Mouse (Mus musculus) lung, adult 2 months (tissue): ENCODE measurements around the gene Olfr1340. TPM values are rescaled to one million over a fixed set of nuclear protein-coding genes. Genes with fewer than 3 reads are reported as not detected.

Experiments
- DNase-seq: peaks from one replicate; pipeline ENCODE4 v3.0.0; 2022
- H3K4me1 ChIP-seq: fragments of 200-500 bp; 2 replicates; pipeline ENCODE4 v1.6.1; 2011; ENCODE audit warnings: low read length; ENCODE audit not compliant: control insufficient read depth, insufficient read depth
- H3K4me3 ChIP-seq: fragments of 200-500 bp; replicated peaks from 2 replicates; pipeline ENCODE3; 2011; ENCODE audit warnings: low read depth, mild to moderate bottlenecking, control low read depth, low read length; ENCODE audit errors: extremely low read depth
- CTCF ChIP-seq: fragments of 200-500 bp; IDR thresholded peaks from 2 replicates; pipeline ENCODE4 v1.5.1; 2011; ENCODE audit warnings: mild to moderate bottlenecking, low read length, control low read depth; ENCODE audit not compliant: insufficient read depth
- POLR2A ChIP-seq: fragments of 200-500 bp; IDR thresholded peaks from 2 replicates; pipeline ENCODE4 v1.6.1; 2011; ENCODE audit warnings: low read depth, mild to moderate bottlenecking, control low read depth, low read length, borderline replicate concordance; ENCODE audit errors: extremely low read depth
- WGBS: fragments of 180-500 bp; shearing (Covaris S2); methylation state at CpG from one replicate; pipeline ENCODE4 v1.1.7; 2018; 5-methylcytosine and 5-hydroxymethylcytosine counted together
- polyA plus RNA-seq: library from polyadenylated mRNA; depleted of rRNA; stranded (reverse); fragments of >200 nt; gene quantifications from 2 replicates; pipeline ENCODE4 v1.2.3, GENCODE M21; 2012; rRNA removed

Olfr1340 gene
- not detected in 2 replicates for polyA plus RNA-seq

DNA sequence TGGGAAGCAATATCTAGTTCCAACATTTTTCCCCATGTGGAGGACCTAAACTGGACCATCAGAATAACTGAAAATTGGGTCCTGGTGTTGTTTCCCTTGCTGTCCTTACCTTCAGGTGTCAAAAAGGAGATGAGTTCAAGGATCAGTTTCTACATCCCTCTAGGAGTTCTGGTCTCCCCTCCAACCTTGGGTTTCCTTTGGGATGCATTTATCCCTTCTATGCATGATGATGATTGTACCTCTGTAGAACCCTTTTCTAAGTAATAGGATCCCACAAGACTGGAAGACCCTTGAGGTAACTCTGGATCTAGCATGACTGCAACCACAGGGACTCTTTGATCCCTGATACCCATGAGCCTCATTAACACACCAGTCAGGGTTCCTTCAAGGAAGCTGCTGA lies at the start of gene Olfr1340:
Gene Olfr1340, plus strand, starts transcription at position 301 of the 400 bp plus-strand sequence.
- Histone ChIP-seq H3K4me3 (no peak within 1 kb of the TSS), H3K4me1 (no peaks in the 10 kb centered on the region)
- DNase-seq, result no peak
- TF ChIP-seq POLR2A (no peak), CTCF (no peak)

GRCm38 (mm10) chr4:118687086-118687485 lies 32.9 kb upstream of the Olfr1340 start:
- whole genome bisulfite sequencing, result 30% methylated on average over 2 of the region's 2 CpGs
- H3K4me1 ChIP-seq, result no peaks in the 10 kb centered on the region
- TF ChIP-seq POLR2A (no peak), CTCF (no peak)
- no peak overlapping the region for H3K4me3 ChIP-seq
- DNase-seq, result no peak

DNA sequence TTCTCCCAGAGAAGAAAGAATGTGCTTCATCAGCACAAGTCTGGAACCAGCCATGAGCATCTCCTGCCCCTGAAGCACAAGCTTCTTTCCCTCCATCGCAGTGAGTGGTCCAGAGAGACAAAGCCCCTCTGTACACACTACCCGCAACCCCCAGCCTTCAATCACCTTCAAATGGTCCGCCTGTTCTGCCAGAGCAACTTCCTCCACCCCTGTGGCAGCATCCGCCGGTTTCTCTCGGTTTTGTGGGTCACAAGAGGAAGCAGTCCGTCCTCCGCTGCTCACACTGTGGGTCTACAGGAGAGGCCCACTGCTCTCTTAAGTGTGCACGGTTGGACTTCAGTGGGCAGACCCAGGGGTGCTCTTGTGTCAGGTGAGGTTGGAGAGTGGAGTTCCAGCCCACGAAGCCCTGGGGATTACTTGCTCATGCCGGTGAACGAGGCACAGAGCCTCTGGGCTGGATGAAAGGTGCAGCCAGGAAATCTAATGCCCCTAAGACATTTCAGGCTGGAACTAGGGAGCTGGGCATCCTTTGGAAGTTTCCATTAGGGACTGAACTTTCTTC lies 27.4 kb upstream of the Olfr1340 start, which contains the start of gene Olfr1342:
Gene Olfr1342, minus strand, starts transcription at position 345 of the 562 bp plus-strand sequence.
- Histone ChIP-seq H3K4me3 (no peak within 1 kb of the TSS), H3K4me1 (no peaks in the 10 kb centered on the region)
- no peak for DNase-seq
- 35% methylated on average over 12 of the region's 12 CpGs for WGBS
- TF ChIP-seq CTCF, result no peak
- no peak for TF ChIP-seq POLR2A

DNA sequence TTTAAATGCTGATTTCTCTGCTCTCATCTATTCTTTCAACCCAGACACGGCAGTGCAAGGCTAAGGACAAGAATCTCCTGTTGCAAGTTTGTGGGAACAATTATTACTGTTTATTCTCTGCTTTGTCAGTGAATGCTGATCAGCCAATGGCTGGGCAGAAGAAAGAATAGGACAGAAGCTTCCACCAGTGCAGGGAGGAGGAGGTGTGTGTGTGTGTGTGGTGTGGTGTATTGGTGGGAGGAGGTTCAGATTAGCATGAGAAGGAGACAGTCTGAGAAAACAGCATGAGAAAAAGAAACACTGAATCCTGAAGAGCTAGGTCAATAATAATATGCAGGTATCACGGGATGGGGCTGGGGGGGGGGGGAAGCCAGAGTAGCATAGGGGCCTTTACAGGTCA lies 26.1 kb upstream of the Olfr1340 start:
- WGBS, result 48% methylated on average over 2 of the region's 2 CpGs
- no peak for DNase-seq
- Histone ChIP-seq H3K4me3 (no peak overlapping the region), H3K4me1 (no peaks in the 10 kb centered on the region)
- no peak for TF ChIP-seq CTCF
- TF ChIP-seq POLR2A, result no peak

- WGBS, result 71% methylated on average over 3 of the region's 3 CpGs
- no peak within 1 kb of the TSS for H3K4me3 ChIP-seq
- DNase-seq, result no peak
- TF ChIP-seq CTCF, result no peak
- no peak for TF ChIP-seq POLR2A
- no peaks in the 10 kb centered on the region for H3K4me1 ChIP-seq
Measured at GRCm38 (mm10) chr4:118703223-118703622, 16.7 kb upstream of the Olfr1340 start, which contains the start of gene Olfr1341. Gene Olfr1341 (plus strand): TSS chr4:118703523.

GRCm38 (mm10) chr4:118708086-118708485 lies 11.9 kb upstream of the Olfr1340 start:
- 76% methylated on average over 5 of the region's 5 CpGs for WGBS
- no peak for DNase-seq
- TF ChIP-seq CTCF (no peak), POLR2A (no peak)
- Histone ChIP-seq H3K4me3 (no peak overlapping the region), H3K4me1 (no peaks in the 10 kb centered on the region)

GRCm38 (mm10) chr4:118711656-118712055 lies 8.3 kb upstream of the Olfr1340 start:
- WGBS, result 79% methylated on average over 1 of the region's 1 CpGs
- no peak for TF ChIP-seq POLR2A
- no peak for TF ChIP-seq CTCF
- Histone ChIP-seq H3K4me1 (no peaks in the 10 kb centered on the region), H3K4me3 (no peak overlapping the region)
- DNase-seq, result no peak

DNA sequence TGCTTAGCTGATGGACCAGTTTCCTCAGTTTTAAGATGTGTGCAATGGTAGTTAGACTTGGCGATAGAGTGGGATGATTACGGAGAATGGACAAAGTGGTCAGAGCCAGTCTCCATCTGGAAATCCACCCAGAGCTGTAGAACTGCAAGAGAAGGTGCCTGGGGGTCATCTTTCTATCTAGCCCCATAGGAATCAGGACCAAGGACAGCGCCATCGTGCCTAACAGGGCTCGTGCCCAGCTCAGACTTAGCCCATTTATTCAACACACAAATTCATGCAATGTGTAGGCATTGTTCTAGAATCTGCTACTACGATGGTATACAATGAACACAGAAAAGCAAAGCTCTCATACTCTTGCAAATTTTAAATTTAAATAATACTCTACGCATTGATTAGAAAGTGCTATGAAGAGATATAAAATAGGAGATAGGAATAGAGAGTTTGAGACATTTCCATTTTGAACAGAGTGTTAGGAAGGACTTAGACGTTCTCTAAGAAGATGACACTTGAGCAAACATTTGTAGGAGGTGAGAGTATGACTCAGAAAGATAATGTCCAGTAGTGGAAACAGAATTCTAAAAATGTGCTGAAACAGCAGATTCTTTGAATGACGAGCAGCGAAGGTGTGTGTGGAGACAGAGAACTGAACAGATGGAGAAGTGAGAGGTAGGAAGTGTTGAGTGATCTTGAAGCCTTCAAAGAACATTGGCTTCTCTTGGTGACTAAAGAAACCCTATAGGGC lies 2.0 kb downstream of the Olfr1340 start:
- TF ChIP-seq CTCF (no peak), POLR2A (no peak)
- H3K4me3 ChIP-seq, result no peak overlapping the region
- WGBS, result 52% methylated on average over 10 of the region's 10 CpGs
- no peak for DNase-seq
- H3K4me1 ChIP-seq, result no peaks in the 10 kb centered on the region

GRCm38 (mm10) chr4:118731875-118732274 lies 11.9 kb downstream of the Olfr1340 start, which contains the start of gene Olfr1339:
Gene Olfr1339 (plus strand): TSS chr4:118732175.
- no peak for DNase-seq
- H3K4me1 ChIP-seq, result no peaks in the 10 kb centered on the region
- TF ChIP-seq POLR2A, result no peak
- TF ChIP-seq CTCF, result no peak
- no peak within 1 kb of the TSS for H3K4me3 ChIP-seq
- WGBS, result 86% methylated on average over 1 of the region's 1 CpGs

- WGBS, result 57% methylated on average over 3 of the region's 3 CpGs
- no peak for TF ChIP-seq POLR2A
- TF ChIP-seq CTCF, result no peak
- no peak overlapping the region for H3K4me3 ChIP-seq
- no peak for DNase-seq
- no peaks in the 10 kb centered on the region for H3K4me1 ChIP-seq
Measured at GRCm38 (mm10) chr4:118739574-118739973, 19.6 kb downstream of the Olfr1340 start.
